Mouse (Mus musculus): ENCODE measurements around the gene Gm3642. TPM values are rescaled to one million over a fixed set of nuclear protein-coding genes. Genes with fewer than 3 reads are reported as not detected.

Gm3642 gene
- not detected for polyA plus RNA-seq (2015; fragmentation: Illumina TruSeq; extraction: RNeasy Lipid Tissue Mini Kit (QIAGEN cat#74804); ENCODE audit: insufficient read depth, low replicate concordance)

GRCm38 (mm10) chr14:6840211-6840610, at the start of gene Gm3642:
Gene Gm3642 (minus strand): TSS chr14:6840311.

GRCm38 (mm10) chr14:6889521-6890012, 49.5 kb upstream of the Gm3642 start, which contains the start of gene Gm3667:
Gene Gm3667 (minus strand): TSS chr14:6889962.

Other genes with a start within 250 kb of the Gm3642 start
- gene Gm3629, start 249.7 kb downstream of the Gm3642 start, polyA plus RNA-seq (2015; fragmentation: Illumina TruSeq; extraction: RNeasy Lipid Tissue Mini Kit (QIAGEN cat#74804); ENCODE audit: insufficient read depth, low replicate concordance), result 0.17 TPM
- not detected for gene Gm3460, start 217.9 kb downstream of the Gm3642 start, polyA plus RNA-seq (2015; fragmentation: Illumina TruSeq; extraction: RNeasy Lipid Tissue Mini Kit (QIAGEN cat#74804); ENCODE audit: insufficient read depth, low replicate concordance)
- gene Gm10251, start 156.1 kb downstream of the Gm3642 start, polyA plus RNA-seq (2015; fragmentation: Illumina TruSeq; extraction: RNeasy Lipid Tissue Mini Kit (QIAGEN cat#74804); ENCODE audit: insufficient read depth, low replicate concordance), result not detected
- not detected for gene Gm8050, start 120.1 kb downstream of the Gm3642 start, polyA plus RNA-seq (2015; fragmentation: Illumina TruSeq; extraction: RNeasy Lipid Tissue Mini Kit (QIAGEN cat#74804); ENCODE audit: insufficient read depth, low replicate concordance)
- 4.9 TPM for gene Gm3636, start 98.0 kb downstream of the Gm3642 start, polyA plus RNA-seq (2015; fragmentation: Illumina TruSeq; extraction: RNeasy Lipid Tissue Mini Kit (QIAGEN cat#74804); ENCODE audit: insufficient read depth, low replicate concordance)
- not detected for gene Gm8362, start 65.9 kb downstream of the Gm3642 start, polyA plus RNA-seq (2015; fragmentation: Illumina TruSeq; extraction: RNeasy Lipid Tissue Mini Kit (QIAGEN cat#74804); ENCODE audit: insufficient read depth, low replicate concordance)
- gene Gm3667, start 49.7 kb upstream of the Gm3642 start, polyA plus RNA-seq (2015; fragmentation: Illumina TruSeq; extraction: RNeasy Lipid Tissue Mini Kit (QIAGEN cat#74804); ENCODE audit: insufficient read depth, low replicate concordance), result 0.66 TPM
- gene Gm6356, start 133.5 kb upstream of the Gm3642 start, polyA plus RNA-seq (2015; fragmentation: Illumina TruSeq; extraction: RNeasy Lipid Tissue Mini Kit (QIAGEN cat#74804); ENCODE audit: insufficient read depth, low replicate concordance), result not detected
- gene Gm10406, start 187.1 kb upstream of the Gm3642 start, polyA plus RNA-seq (2015; fragmentation: Illumina TruSeq; extraction: RNeasy Lipid Tissue Mini Kit (QIAGEN cat#74804); ENCODE audit: insufficient read depth, low replicate concordance), result 0.19 TPM
- gene Gm3685, start 204.7 kb upstream of the Gm3642 start, polyA plus RNA-seq (2015; fragmentation: Illumina TruSeq; extraction: RNeasy Lipid Tissue Mini Kit (QIAGEN cat#74804); ENCODE audit: insufficient read depth, low replicate concordance), result not detected